Mouse (Mus musculus): Measurements from ENCODE around the gene Mylk. TPM values are rescaled to one million over a fixed set of nuclear protein-coding genes. Genes with fewer than 3 reads are reported as not detected.

Mylk gene
- polyA plus RNA-seq, 1 experiment from 2014 or later = 262 TPM

GRCm38 (mm10) chr16:34935514-34936338, 190.7 kb downstream of the Mylk start:
- Histone ChIP-seq H3K9ac (replicated peaks; ENCODE audit: low read depth, low read length) (no peak overlapping the region), H3K27ac (ENCODE audit: low read length) (peak overlapping the region; percentile 68; the same call in 1 of the 2 replicates), H3K36me3 (ENCODE audit: control insufficient read depth, insufficient read depth, low read length) (peaks cover 4% of the 10 kb centered on the region; the same call in 1 of the 2 replicates), H3K4me1 (ENCODE audit: control insufficient read depth, insufficient read depth, low read length) (peaks cover 39% of the 10 kb centered on the region), H3K9me3 (ENCODE audit: control insufficient read depth, low read depth, low read length) (no peaks in the 10 kb centered on the region), H3K4me3 (ENCODE audit: low read depth, low read length) (no peak overlapping the region), H3K4me2 (replicated peaks; ENCODE audit: low read depth, low read length) (no peak overlapping the region), H3K27me3 (ENCODE audit: control insufficient read depth, insufficient read depth, low read length) (no peaks in the 10 kb centered on the region)
- 41% methylated on average over 9 of the region's 9 CpGs for WGBS
- ATAC-seq (ENCODE audit: insufficient number of reproducible peaks, insufficient read depth, low FRiP score, low read depth) = peak; percentile 38; the same call in 1 of the 2 replicates

DNA sequence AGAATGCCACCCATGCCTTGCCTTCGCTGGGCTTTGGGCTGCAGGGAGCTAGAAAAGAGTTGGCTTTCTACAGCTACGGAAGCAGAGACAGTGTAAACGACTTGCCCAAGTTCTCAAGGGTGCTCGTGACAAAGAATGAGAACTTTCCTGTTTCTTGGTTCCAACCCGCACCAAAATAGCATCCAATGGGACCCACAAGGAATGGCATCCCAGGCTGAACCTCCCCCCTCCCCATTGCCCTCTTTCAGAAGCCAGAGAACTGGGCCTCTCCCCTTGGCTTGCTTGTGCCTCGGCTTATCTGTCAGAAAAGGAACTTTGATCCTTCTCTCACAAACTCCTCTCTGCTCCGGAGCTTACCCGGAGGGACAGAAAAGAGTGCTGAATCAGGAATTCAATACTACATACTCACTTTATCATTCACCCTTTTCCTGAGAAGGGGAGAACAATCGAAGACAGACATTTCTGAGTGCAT, 191.4 kb downstream of the Mylk start:
- ATAC-seq (ENCODE audit: insufficient number of reproducible peaks, insufficient read depth, low FRiP score, low read depth) = no peak
- no peaks in the 10 kb centered on the region for H3K27me3 ChIP-seq (ENCODE audit: control insufficient read depth, insufficient read depth, low read length)
- H3K36me3 ChIP-seq (ENCODE audit: control insufficient read depth, insufficient read depth, low read length) = peaks cover 4% of the 10 kb centered on the region; the same call in 1 of the 2 replicates
- H3K27ac ChIP-seq (ENCODE audit: low read length) = no peak overlapping the region
- H3K9ac ChIP-seq (replicated peaks; ENCODE audit: low read depth, low read length) = no peak overlapping the region
- 39% methylated on average over 9 of the region's 9 CpGs for WGBS
- no peaks in the 10 kb centered on the region for H3K9me3 ChIP-seq (ENCODE audit: control insufficient read depth, low read depth, low read length)
- peaks cover 39% of the 10 kb centered on the region for H3K4me1 ChIP-seq (ENCODE audit: control insufficient read depth, insufficient read depth, low read length)
- H3K4me2 ChIP-seq (replicated peaks; ENCODE audit: low read depth, low read length) = no peak overlapping the region
- no peak overlapping the region for H3K4me3 ChIP-seq (ENCODE audit: low read depth, low read length)

DNA sequence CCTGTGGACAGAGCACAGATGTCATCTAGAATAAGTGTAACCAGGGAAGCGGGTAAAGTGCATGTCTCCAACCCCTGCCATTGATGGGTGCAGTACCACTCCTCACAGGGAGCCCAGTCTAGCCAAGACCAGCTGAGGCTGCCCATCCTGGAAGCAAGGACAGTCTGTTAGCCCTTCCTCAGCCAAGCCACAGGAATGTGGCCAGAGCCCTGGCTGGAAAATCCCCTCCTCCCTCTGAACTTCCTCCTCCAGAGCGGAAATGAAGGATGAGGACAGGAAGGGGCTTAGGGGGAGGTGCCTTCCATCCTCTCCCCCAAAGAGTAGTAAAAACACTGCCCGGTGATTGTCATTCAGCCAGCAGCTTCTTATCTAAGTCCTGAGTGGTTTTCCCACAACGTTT, 192.6 kb downstream of the Mylk start:
- 32% methylated on average over 4 of the region's 4 CpGs for WGBS
- Histone ChIP-seq H3K9ac (replicated peaks; ENCODE audit: low read depth, low read length) (no peak overlapping the region), H3K4me2 (replicated peaks; ENCODE audit: low read depth, low read length) (no peak overlapping the region), H3K4me3 (ENCODE audit: low read depth, low read length) (no peak overlapping the region), H3K27me3 (ENCODE audit: control insufficient read depth, insufficient read depth, low read length) (no peaks in the 10 kb centered on the region), H3K4me1 (ENCODE audit: control insufficient read depth, insufficient read depth, low read length) (peaks cover 39% of the 10 kb centered on the region), H3K36me3 (ENCODE audit: control insufficient read depth, insufficient read depth, low read length) (peaks cover 6% of the 10 kb centered on the region; the same call in 1 of the 2 replicates), H3K27ac (ENCODE audit: low read length) (peak overlapping the region; percentile 52; the same call in 1 of the 2 replicates), H3K9me3 (ENCODE audit: control insufficient read depth, low read depth, low read length) (no peaks in the 10 kb centered on the region)
- ATAC-seq (ENCODE audit: insufficient number of reproducible peaks, insufficient read depth, low FRiP score, low read depth) = peak; percentile 30; the same call in 1 of the 2 replicates

DNA sequence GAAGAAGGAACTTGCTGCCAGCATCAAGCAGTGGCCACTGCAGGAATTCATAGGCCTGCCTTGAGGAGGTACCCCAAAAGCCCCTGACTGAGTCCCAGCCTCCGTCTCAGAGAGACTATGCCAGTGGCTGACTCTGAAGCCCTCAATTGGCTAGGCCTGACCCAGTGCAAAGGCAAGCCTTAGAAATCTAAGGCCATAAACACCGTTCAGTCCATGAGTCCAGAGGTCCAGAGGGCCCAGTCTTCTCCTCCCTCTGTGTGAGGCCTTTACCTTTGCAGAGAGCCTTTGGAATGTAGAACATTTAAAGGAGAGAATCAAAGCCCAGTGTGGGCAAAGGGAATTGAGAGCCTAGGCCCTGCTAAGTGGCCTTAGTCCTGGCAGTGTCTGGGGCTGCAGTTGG, 193.2 kb downstream of the Mylk start:
- Histone ChIP-seq H3K27ac (ENCODE audit: low read length) (peak overlapping the region; percentile 21; the same call in 1 of the 2 replicates), H3K4me2 (replicated peaks; ENCODE audit: low read depth, low read length) (no peak overlapping the region), H3K36me3 (ENCODE audit: control insufficient read depth, insufficient read depth, low read length) (peaks cover 6% of the 10 kb centered on the region; the same call in 1 of the 2 replicates), H3K9me3 (ENCODE audit: control insufficient read depth, low read depth, low read length) (no peaks in the 10 kb centered on the region), H3K9ac (replicated peaks; ENCODE audit: low read depth, low read length) (no peak overlapping the region), H3K27me3 (ENCODE audit: control insufficient read depth, insufficient read depth, low read length) (no peaks in the 10 kb centered on the region), H3K4me3 (ENCODE audit: low read depth, low read length) (no peak overlapping the region), H3K4me1 (ENCODE audit: control insufficient read depth, insufficient read depth, low read length) (peaks cover 39% of the 10 kb centered on the region)
- 83% methylated on average over 2 of the region's 2 CpGs for WGBS
- no peak for ATAC-seq (ENCODE audit: insufficient number of reproducible peaks, insufficient read depth, low FRiP score, low read depth)

GRCm38 (mm10) chr16:34939951-34940350, 194.9 kb downstream of the Mylk start:
- Histone ChIP-seq H3K4me2 (replicated peaks; ENCODE audit: low read depth, low read length) (no peak overlapping the region), H3K36me3 (ENCODE audit: control insufficient read depth, insufficient read depth, low read length) (peaks cover 11% of the 10 kb centered on the region), H3K9me3 (ENCODE audit: control insufficient read depth, low read depth, low read length) (no peaks in the 10 kb centered on the region), H3K9ac (replicated peaks; ENCODE audit: low read depth, low read length) (no peak overlapping the region), H3K4me1 (ENCODE audit: control insufficient read depth, insufficient read depth, low read length) (peaks cover 38% of the 10 kb centered on the region), H3K27ac (ENCODE audit: low read length) (peak overlapping the region; percentile 29; the same call in 1 of the 2 replicates), H3K4me3 (ENCODE audit: low read depth, low read length) (no peak overlapping the region), H3K27me3 (ENCODE audit: control insufficient read depth, insufficient read depth, low read length) (no peaks in the 10 kb centered on the region)
- 44% methylated on average over 5 of the region's 5 CpGs for WGBS
- ATAC-seq (ENCODE audit: insufficient number of reproducible peaks, insufficient read depth, low FRiP score, low read depth) = no peak

DNA sequence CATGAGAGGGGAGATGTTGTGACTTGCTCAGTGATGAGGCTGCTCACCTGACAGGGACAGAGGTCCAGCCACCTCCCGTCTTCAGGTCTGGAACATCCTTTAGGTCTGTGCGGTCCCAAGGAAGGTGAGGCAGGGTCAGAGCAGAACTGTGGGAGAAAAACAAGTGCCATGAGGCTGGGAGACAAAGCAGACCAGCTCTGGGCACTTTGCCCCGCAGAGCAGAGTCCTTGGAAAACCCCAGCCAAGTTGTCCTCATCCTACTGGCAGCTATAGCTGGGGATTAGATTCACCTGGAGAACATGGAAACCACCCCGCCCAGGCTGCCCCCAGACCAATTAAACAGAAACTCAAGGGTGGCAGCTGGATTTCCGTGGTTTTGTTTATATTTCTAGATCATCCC, 195.4 kb downstream of the Mylk start:
- Histone ChIP-seq H3K27me3 (ENCODE audit: control insufficient read depth, insufficient read depth, low read length) (no peaks in the 10 kb centered on the region), H3K4me2 (replicated peaks; ENCODE audit: low read depth, low read length) (no peak overlapping the region), H3K36me3 (ENCODE audit: control insufficient read depth, insufficient read depth, low read length) (peaks cover 11% of the 10 kb centered on the region), H3K9me3 (ENCODE audit: control insufficient read depth, low read depth, low read length) (no peaks in the 10 kb centered on the region), H3K4me1 (ENCODE audit: control insufficient read depth, insufficient read depth, low read length) (peaks cover 34% of the 10 kb centered on the region), H3K27ac (ENCODE audit: low read length) (peak overlapping the region; percentile 29; the same call in 1 of the 2 replicates), H3K4me3 (ENCODE audit: low read depth, low read length) (no peak overlapping the region), H3K9ac (replicated peaks; ENCODE audit: low read depth, low read length) (no peak overlapping the region)
- 43% methylated on average over 5 of the region's 5 CpGs for WGBS
- no peak for ATAC-seq (ENCODE audit: insufficient number of reproducible peaks, insufficient read depth, low FRiP score, low read depth)

- Histone ChIP-seq H3K9ac (replicated peaks; ENCODE audit: low read depth, low read length) (no peak overlapping the region), H3K27me3 (ENCODE audit: control insufficient read depth, insufficient read depth, low read length) (no peaks in the 10 kb centered on the region), H3K36me3 (ENCODE audit: control insufficient read depth, insufficient read depth, low read length) (peaks cover 11% of the 10 kb centered on the region), H3K4me1 (ENCODE audit: control insufficient read depth, insufficient read depth, low read length) (peaks cover 19% of the 10 kb centered on the region), H3K4me2 (replicated peaks; ENCODE audit: low read depth, low read length) (no peak overlapping the region), H3K4me3 (ENCODE audit: low read depth, low read length) (no peak overlapping the region), H3K9me3 (ENCODE audit: control insufficient read depth, low read depth, low read length) (no peaks in the 10 kb centered on the region), H3K27ac (ENCODE audit: low read length) (no peak overlapping the region)
- WGBS = 38% methylated on average over 3 of the region's 3 CpGs
- ATAC-seq (ENCODE audit: insufficient number of reproducible peaks, insufficient read depth, low FRiP score, low read depth) = no peak
These were observed 196.9 kb downstream of the Mylk start for GRCm38 (mm10) chr16:34941915-34942314.

GRCm38 (mm10) chr16:34946301-34946700, 201.3 kb downstream of the Mylk start:
- peaks cover 7% of the 10 kb centered on the region; the same call in 1 of the 2 replicates for H3K36me3 ChIP-seq (ENCODE audit: control insufficient read depth, insufficient read depth, low read length)
- H3K4me3 ChIP-seq (ENCODE audit: low read depth, low read length) = no peak overlapping the region
- ATAC-seq (ENCODE audit: insufficient number of reproducible peaks, insufficient read depth, low FRiP score, low read depth) = no peak
- no peak overlapping the region for H3K27ac ChIP-seq (ENCODE audit: low read length)
- H3K4me1 ChIP-seq (ENCODE audit: control insufficient read depth, insufficient read depth, low read length) = no peaks in the 10 kb centered on the region
- H3K9ac ChIP-seq (replicated peaks; ENCODE audit: low read depth, low read length) = no peak overlapping the region
- no peaks in the 10 kb centered on the region for H3K27me3 ChIP-seq (ENCODE audit: control insufficient read depth, insufficient read depth, low read length)
- H3K9me3 ChIP-seq (ENCODE audit: control insufficient read depth, low read depth, low read length) = no peaks in the 10 kb centered on the region
- no peak overlapping the region for H3K4me2 ChIP-seq (replicated peaks; ENCODE audit: low read depth, low read length)
- WGBS = 90% methylated on average over 3 of the region's 3 CpGs
